Mouse (Mus musculus) ES-Bruce4 (cell line): ENCODE data around the gene Thap7.

Experiments used
- EP300 ChIP-seq: IDR thresholded peaks from 2 replicates; pipeline ENCODE4 v1.6.1; 2011; ENCODE audit warnings: low read depth, low read length; ENCODE audit not compliant: insufficient read depth
- POLR2A ChIP-seq: IDR thresholded peaks from one replicate; pipeline ENCODE4 v1.8.1; 2011; ENCODE audit warnings: low read length; ENCODE audit not compliant: insufficient read depth

GRCm38 (mm10) chr16:17525524-17525923 is 5.4 kb downstream of the Thap7 start:
- no peak for TF ChIP-seq POLR2A
- TF ChIP-seq EP300, result no peak
